Mouse (Mus musculus): ENCODE data around the gene 6030458C11Rik. TPM values are rescaled to one million over a fixed set of nuclear protein-coding genes. Genes with fewer than 3 reads are reported as not detected.

6030458C11Rik gene
- total and polyA plus RNA-seq, 3 experiments: 17.5 to 38.3 (median 30.6) TPM

DNA sequence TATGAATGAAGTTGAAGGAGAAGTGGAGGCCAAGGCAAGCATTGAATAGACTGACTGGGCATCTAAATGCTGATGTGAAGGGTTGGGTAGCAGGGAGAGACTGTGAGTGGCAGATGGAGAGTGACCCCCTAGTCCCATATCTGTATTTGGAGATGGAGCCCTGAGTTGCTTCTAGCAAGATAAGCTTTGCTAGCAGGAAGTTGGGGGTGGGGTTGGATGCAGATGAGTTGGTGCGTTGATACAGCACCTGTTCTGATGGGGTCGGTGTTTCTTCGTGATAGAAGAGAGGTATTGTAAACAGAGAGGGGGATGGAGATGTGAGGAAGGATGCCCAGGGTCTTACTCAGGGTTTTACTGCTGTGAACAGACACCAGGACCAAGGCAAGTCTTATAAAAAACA, 5.4 kb upstream of the 6030458C11Rik start:
- Histone ChIP-seq H3K27me3 (replicated peaks) (no peaks in the 10 kb centered on the region), H3K27ac (ENCODE audit: insufficient read depth, low read depth) (no peak overlapping the region), H3K4me1 (ENCODE audit: control insufficient read depth in 1 of 2, insufficient read depth in 2 of 2) (peaks cover 7 to 17% of the 10 kb centered on the region in 2 experiments), H3K9ac (ENCODE audit: insufficient read depth, low read depth) (no peak overlapping the region), H3K9me3 (replicated peaks; ENCODE audit: low read length) (no peaks in the 10 kb centered on the region), H3K36me3 (replicated peaks in 1 of 2; ENCODE audit: control insufficient read depth in 1 of 2, insufficient read depth in 1 of 2, low read length in 1 of 2) (peaks cover 50 to 68% of the 10 kb centered on the region in 2 experiments), H3K4me3 (replicated peaks in 1 of 3; ENCODE audit: low read depth in 2 of 3, low read length in 2 of 3, poor library complexity in 1 of 3) (no peak overlapping the region), H3K79me2 (replicated peaks; ENCODE audit: control insufficient read depth, extremely low read depth, insufficient read depth, poor library complexity, severe bottlenecking) (peaks cover 13% of the 10 kb centered on the region; the same call in 1 of the 2 replicates), H3K4me2 (ENCODE audit: insufficient read depth, low read depth, poor library complexity, severe bottlenecking) (no peak overlapping the region)
- in situ Hi-C loops (cut with MboI; ENCODE audit: low pct_ligation_motif_present, low pct_unique_long_range_greater_than_20kb, low sequenced_read_pairs): no loop called here
- no peak for DNase-seq (ENCODE audit: extremely low read depth)
- dilution Hi-C loops (cut with MboI; ENCODE audit: extremely low pct_ligation_motif_present, extremely low pct_unique_long_range_greater_than_20kb, low sequenced_read_pairs): no loop called here
- TF ChIP-seq ELF1 (IDR thresholded peaks at IDR 0.05; ENCODE audit: low read depth, low read length): no peak
- TF ChIP-seq HCFC1 (IDR thresholded peaks at IDR 0.05; ENCODE audit: low read depth, low read length): no peak
- TF ChIP-seq NELFE (IDR thresholded peaks at IDR 0.05; ENCODE audit: low read depth, low read length): no peak
- TF ChIP-seq SMC3 (IDR thresholded peaks at IDR 0.05; ENCODE audit: low read depth, low read length): no peak
- no peak for TF ChIP-seq KAT2A (IDR thresholded peaks at IDR 0.05; ENCODE audit: insufficient replicate concordance, low read length)
- TF ChIP-seq E2F4 (IDR thresholded peaks at IDR 0.05; ENCODE audit: insufficient replicate concordance, low read depth, low read length): no peak
- no peak for TF ChIP-seq GABPA (IDR thresholded peaks at IDR 0.05; ENCODE audit: insufficient replicate concordance, low read depth, low read length)
- no peak for TF ChIP-seq ZNF384 (IDR thresholded peaks at IDR 0.05; ENCODE audit: low read depth, low read length)
- TF ChIP-seq USF1 (IDR thresholded peaks at IDR 0.05; ENCODE audit: low read depth, low read length): no peak
- no peak for TF ChIP-seq MXI1 (IDR thresholded peaks at IDR 0.05; ENCODE audit: low read depth, low read length)
- no peak for TF ChIP-seq ZMIZ1 (IDR thresholded peaks at IDR 0.05; ENCODE audit: low read depth, low read length)
- no peak for TF ChIP-seq UBTF (IDR thresholded peaks at IDR 0.05; ENCODE audit: low read depth, low read length)
- TF ChIP-seq ZKSCAN1 (IDR thresholded peaks at IDR 0.05; ENCODE audit: borderline replicate concordance, low read depth, low read length): no peak
- TF ChIP-seq ZC3H11A (IDR thresholded peaks at IDR 0.05; ENCODE audit: low read depth, low read length): no peak
- TF ChIP-seq POLR2AphosphoS2 (IDR thresholded peaks at IDR 0.05; ENCODE audit: low read depth, low read length): no peak
- no peak for TF ChIP-seq PAX5 (IDR thresholded peaks at IDR 0.05; ENCODE audit: low read length)
- no peak for TF ChIP-seq MAX (IDR thresholded peaks at IDR 0.05; ENCODE audit: low read length)
- TF ChIP-seq CHD1 (IDR thresholded peaks at IDR 0.05; ENCODE audit: low read depth, low read length): no peak
- no peak for TF ChIP-seq NRF1 (IDR thresholded peaks at IDR 0.05; ENCODE audit: low read depth, low read length)

DNA sequence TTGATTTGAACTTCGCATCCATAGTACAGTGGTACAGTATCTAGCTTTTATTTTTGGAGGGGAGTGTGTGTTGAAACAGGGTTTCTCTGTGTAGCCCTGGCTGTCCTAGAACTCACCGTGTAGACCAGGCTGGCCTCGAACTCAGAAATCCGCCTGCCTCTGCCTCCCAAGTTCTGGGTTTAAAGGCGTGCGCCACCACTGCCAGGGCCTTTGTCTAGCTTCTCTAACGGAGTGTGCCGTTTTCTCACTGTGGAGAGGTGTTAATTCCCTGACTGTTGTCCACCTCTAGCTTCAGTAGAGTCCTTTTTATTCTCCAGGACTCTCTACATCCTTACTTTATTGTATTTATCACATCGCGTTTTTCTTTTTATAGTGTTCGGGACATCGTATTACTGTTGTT, 959 bp upstream of the 6030458C11Rik start:
- dilution Hi-C loops (cut with MboI; ENCODE audit: extremely low pct_ligation_motif_present, extremely low pct_unique_long_range_greater_than_20kb, low sequenced_read_pairs): no loop called here
- no peaks in the 10 kb centered on the region for H3K9me3 ChIP-seq (replicated peaks; ENCODE audit: low read length)
- in situ Hi-C loops (cut with MboI; ENCODE audit: low pct_ligation_motif_present, low pct_unique_long_range_greater_than_20kb, low sequenced_read_pairs): no loop called here
- peak overlapping the region; percentile 70 for H3K9ac ChIP-seq (ENCODE audit: insufficient read depth, low read depth)
- DNase-seq (ENCODE audit: extremely low read depth): no peak
- H3K27me3 ChIP-seq (replicated peaks): no peaks in the 10 kb centered on the region
- TF ChIP-seq JUN (IDR thresholded peaks at IDR 0.05; ENCODE audit: insufficient read depth, low read depth, low read length): no peak
- TF ChIP-seq POLR2A (IDR thresholded peaks at IDR 0.05; ENCODE audit: low read depth, low read length): no peak
- 0 out of 2 replicates have a peak, but pooled peaks have one; percentile 0 for TF ChIP-seq ZMIZ1 (IDR thresholded peaks at IDR 0.05; ENCODE audit: low read depth, low read length)
- no peak for TF ChIP-seq E2F4 (IDR thresholded peaks at IDR 0.05; ENCODE audit: insufficient replicate concordance, low read depth, low read length)
- peaks cover 7 to 44% of the 10 kb centered on the region in 2 experiments for H3K4me1 ChIP-seq (ENCODE audit: control insufficient read depth in 1 of 2, insufficient read depth in 2 of 2)
- H3K79me2 ChIP-seq (replicated peaks; ENCODE audit: control insufficient read depth, extremely low read depth, insufficient read depth, poor library complexity, severe bottlenecking): peaks cover 34% of the 10 kb centered on the region
- peaks cover 32 to 66% of the 10 kb centered on the region in 2 experiments for H3K36me3 ChIP-seq (replicated peaks in 1 of 2; ENCODE audit: control insufficient read depth in 1 of 2, insufficient read depth in 1 of 2, low read length in 1 of 2)
- no peak overlapping the region for H3K27ac ChIP-seq (ENCODE audit: insufficient read depth, low read depth)
- H3K4me2 ChIP-seq (ENCODE audit: insufficient read depth, low read depth, poor library complexity, severe bottlenecking): peak overlapping the region; percentile 87
- H3K4me3 ChIP-seq (replicated peaks in 1 of 3; ENCODE audit: low read depth in 2 of 3, low read length in 2 of 3, poor library complexity in 1 of 3): peak overlapping the region; percentile 85 to 99 (median 86)

Measured in CH12.LX (cell line).